Mouse (Mus musculus) limb, embryonic 14.5 days (tissue): Measurements from ENCODE around the gene Zkscan2. TPM values are rescaled to one million over a fixed set of nuclear protein-coding genes. Genes with fewer than 3 reads are reported as not detected.

ENCODE experiments used
- ATAC-seq: fragments of 200-750 bp; cut with Nextera tagmentation; 2 replicates; pipeline ENCODE4 v1.8.0; 2017; ENCODE audit warnings: low read depth, moderate number of reproducible peaks, moderate TSS enrichment; ENCODE audit not compliant: low FRiP score
- DNase-seq: peaks from one replicate; pipeline ENCODE4 v3.0.0-alpha.2; 2015; ENCODE audit warnings: low spot score
- H3K27ac ChIP-seq: fragments of 300-500 bp; sonication (generic); replicated peaks from 2 replicates; pipeline ENCODE4 v1.5.1; 2014; ENCODE audit warnings: low read depth, mild to moderate bottlenecking, low read length, moderate library complexity, mixed read lengths
- H3K27me3 ChIP-seq: fragments of 300-500 bp; sonication (generic); 2 replicates; pipeline ENCODE4 v1.6.1; 2014; ENCODE audit warnings: low read length, mixed read lengths; ENCODE audit not compliant: control insufficient read depth, insufficient read depth
- H3K36me3 ChIP-seq: fragments of 300-500 bp; sonication (generic); 2 replicates; pipeline ENCODE4 v1.6.1; 2014; ENCODE audit warnings: mild to moderate bottlenecking, low read length, moderate library complexity, mixed read lengths; ENCODE audit not compliant: control insufficient read depth, insufficient read depth
- H3K4me1 ChIP-seq: fragments of 300-500 bp; sonication (generic); 2 replicates; pipeline ENCODE4 v1.6.1; 2014; ENCODE audit warnings: antibody characterized with exemption, low read length, mixed read lengths; ENCODE audit not compliant: control insufficient read depth, insufficient read depth
- H3K4me2 ChIP-seq: fragments of 300-500 bp; sonication (generic); replicated peaks from 2 replicates; pipeline ENCODE4 v1.6.1; 2014; ENCODE audit warnings: low read depth, mild to moderate bottlenecking, low read length, moderate library complexity; ENCODE audit not compliant: severe bottlenecking
- H3K4me3 ChIP-seq: fragments of 300-500 bp; sonication (generic); replicated peaks from 2 replicates; pipeline ENCODE4 v1.5.1; 2014; ENCODE audit warnings: low read length
- H3K9ac ChIP-seq: fragments of 300-500 bp; sonication (generic); 2 replicates; pipeline ENCODE4 v1.6.1; 2014; ENCODE audit warnings: mild to moderate bottlenecking, low read depth, low read length, moderate library complexity; ENCODE audit not compliant: severe bottlenecking
- H3K9me3 ChIP-seq: fragments of 300-500 bp; sonication (generic); 2 replicates; pipeline ENCODE4 v1.6.1; 2016; ENCODE audit warnings: low read length; ENCODE audit not compliant: control insufficient read depth
- POLR2A ChIP-seq: fragments of 200-500 bp; IDR thresholded peaks from 2 replicates; pipeline ENCODE4 v1.8.0; 2012; ENCODE audit warnings: inconsistent platforms, mild to moderate bottlenecking, moderate library complexity, borderline replicate concordance; ENCODE audit not compliant: insufficient read depth, insufficient read length; ENCODE audit errors: extremely low read depth
- WGBS: fragments of 180-500 bp; shearing (Covaris S2); extraction: QIAGEN DNeasy Blood & Tissue Kit; methylation state at CpG from one replicate; pipeline ENCODE4 v1.1.7; 2014; 5-methylcytosine and 5-hydroxymethylcytosine counted together
- polyA plus RNA-seq, 2 experiments: library from polyadenylated mRNA; depleted of rRNA in 1 of 2; stranded (reverse) in 1 of 2; unstranded in 1 of 2; fragments of >200 nt; fragmentation: Nextera tagmentation in 1 of 2; extraction: Ambion mirVana in 1 of 2; gene quantifications; 2 replicates each; pipeline versions ENCODE4 v1.2.1 to v1.2.3; 2012 to 2014

Gene Zkscan2
- polyA plus RNA-seq, 2 experiments, result 3.4 to 6.0 TPM

- no peak for TF ChIP-seq POLR2A
- Histone ChIP-seq H3K27ac (no peak overlapping the region), H3K36me3 (no peaks in the 10 kb centered on the region), H3K9ac (no peak overlapping the region), H3K4me2 (no peak overlapping the region), H3K9me3 (no peaks in the 10 kb centered on the region), H3K4me1 (no peaks in the 10 kb centered on the region), H3K4me3 (no peak overlapping the region), H3K27me3 (no peaks in the 10 kb centered on the region)
- 87% methylated on average over 8 of the region's 8 CpGs for WGBS
- ATAC-seq, result no peak
- no peak for DNase-seq
These were observed 47.2 kb downstream of the Zkscan2 start for GRCm38 (mm10) chr7:123453066-123453465.

- H3K4me2 ChIP-seq, result no peak overlapping the region
- H3K9ac ChIP-seq, result no peak overlapping the region
- no peak for ATAC-seq
- no peak for TF ChIP-seq POLR2A
- no peaks in the 10 kb centered on the region for H3K9me3 ChIP-seq
- H3K27me3 ChIP-seq, result no peaks in the 10 kb centered on the region
- H3K4me3 ChIP-seq, result no peak overlapping the region
- no peak for DNase-seq
- H3K36me3 ChIP-seq, result no peaks in the 10 kb centered on the region
- no peaks in the 10 kb centered on the region for H3K4me1 ChIP-seq
- 62% methylated on average over 6 of the region's 6 CpGs for WGBS
- no peak overlapping the region for H3K27ac ChIP-seq
These were observed 47.7 kb downstream of the Zkscan2 start for GRCm38 (mm10) chr7:123452551-123452950.

- TF ChIP-seq POLR2A, result no peak
- H3K36me3 ChIP-seq, result no peaks in the 10 kb centered on the region
- no peak overlapping the region for H3K27ac ChIP-seq
- H3K27me3 ChIP-seq, result no peaks in the 10 kb centered on the region
- DNase-seq (no peak), ATAC-seq (no peak)
- no peak overlapping the region for H3K4me2 ChIP-seq
- 94% methylated on average over 2 of the region's 2 CpGs for WGBS
- no peaks in the 10 kb centered on the region for H3K9me3 ChIP-seq
- no peaks in the 10 kb centered on the region for H3K4me1 ChIP-seq
- H3K9ac ChIP-seq, result no peak overlapping the region
- H3K4me3 ChIP-seq, result no peak overlapping the region
These were observed 49.7 kb downstream of the Zkscan2 start for GRCm38 (mm10) chr7:123450515-123450914.

- H3K9me3 ChIP-seq, result no peaks in the 10 kb centered on the region
- H3K4me1 ChIP-seq, result no peaks in the 10 kb centered on the region
- H3K4me2 ChIP-seq, result no peak overlapping the region
- H3K27me3 ChIP-seq, result no peaks in the 10 kb centered on the region
- H3K27ac ChIP-seq, result no peak overlapping the region
- TF ChIP-seq POLR2A, result no peak
- no peak overlapping the region for H3K4me3 ChIP-seq
- DNase-seq, result no peak
- ATAC-seq, result no peak
- no peaks in the 10 kb centered on the region for H3K36me3 ChIP-seq
- no peak overlapping the region for H3K9ac ChIP-seq
- 58% methylated on average over 10 of the region's 10 CpGs for WGBS
These were observed 50.6 kb downstream of the Zkscan2 start for GRCm38 (mm10) chr7:123449676-123450075.

GRCm38 (mm10) chr7:123448794-123449193 is 51.5 kb downstream of the Zkscan2 start:
- Histone ChIP-seq H3K4me3 (no peak overlapping the region), H3K4me1 (no peaks in the 10 kb centered on the region), H3K27me3 (no peaks in the 10 kb centered on the region), H3K9ac (no peak overlapping the region), H3K9me3 (no peaks in the 10 kb centered on the region), H3K4me2 (no peak overlapping the region), H3K27ac (no peak overlapping the region), H3K36me3 (no peaks in the 10 kb centered on the region)
- no peak for TF ChIP-seq POLR2A
- WGBS, result 83% methylated on average over 2 of the region's 2 CpGs
- DNase-seq (no peak), ATAC-seq (no peak)

GRCm38 (mm10) chr7:123442079-123442478 is 58.2 kb downstream of the Zkscan2 start:
- H3K9me3 ChIP-seq, result no peaks in the 10 kb centered on the region; the same call in 1 of the 2 replicates
- no peak for TF ChIP-seq POLR2A
- ATAC-seq (no peak), DNase-seq (no peak)
- H3K9ac ChIP-seq, result no peak overlapping the region
- no peak overlapping the region for H3K27ac ChIP-seq
- WGBS, result 62% methylated on average over 1 of the region's 1 CpGs
- H3K27me3 ChIP-seq, result no peaks in the 10 kb centered on the region
- no peaks in the 10 kb centered on the region for H3K4me1 ChIP-seq
- H3K4me2 ChIP-seq, result no peak overlapping the region
- H3K4me3 ChIP-seq, result no peak overlapping the region
- no peaks in the 10 kb centered on the region for H3K36me3 ChIP-seq
